Mouse (Mus musculus): Measurements from ENCODE around the gene Tnfaip6. TPM values are rescaled to one million over a fixed set of nuclear protein-coding genes. Genes with fewer than 3 reads are reported as not detected.
"Not testable (repeated sequence)": the region's sequence is repeated elsewhere in the genome, so short reads cannot be mapped to it uniquely, and the experiment has no call there.

The Tnfaip6 gene
- polyA plus RNA-seq (2012; rRNA removed), result 16.0 and 16.9 TPM in 2 replicates

GRCm38 (mm10) chr2:52037882-52038281 lies at the start of gene Tnfaip6:
Gene Tnfaip6, plus strand, starts transcription at chr2:52038009.
- H3K27me3 ChIP-seq (ENCODE audit: control insufficient read depth, insufficient read depth, low read length), result no peaks in the 10 kb centered on the region
- TF ChIP-seq POLR2A (IDR thresholded peaks at IDR 0.05; ENCODE audit: borderline replicate concordance, insufficient read depth, low read length) (no peak), CTCF (IDR thresholded peaks at IDR 0.05; ENCODE audit: borderline replicate concordance, insufficient read depth, low read depth, low read length) (no peak)
- peak within 1 kb of the TSS; percentile 17 for H3K4me3 ChIP-seq (replicated peaks; ENCODE audit: insufficient read depth, low read depth, low read length)
- H3K4me1 ChIP-seq (ENCODE audit: control insufficient read depth, insufficient read depth, low read length), result no peaks in the 10 kb centered on the region
- peak; percentile 30 to 47 for DNase-seq
- no peak within 1 kb of the TSS for H3K27ac ChIP-seq (ENCODE audit: insufficient read depth, low read length)
- 3% methylated on average over 17 of the region's 17 CpGs for WGBS

DNA sequence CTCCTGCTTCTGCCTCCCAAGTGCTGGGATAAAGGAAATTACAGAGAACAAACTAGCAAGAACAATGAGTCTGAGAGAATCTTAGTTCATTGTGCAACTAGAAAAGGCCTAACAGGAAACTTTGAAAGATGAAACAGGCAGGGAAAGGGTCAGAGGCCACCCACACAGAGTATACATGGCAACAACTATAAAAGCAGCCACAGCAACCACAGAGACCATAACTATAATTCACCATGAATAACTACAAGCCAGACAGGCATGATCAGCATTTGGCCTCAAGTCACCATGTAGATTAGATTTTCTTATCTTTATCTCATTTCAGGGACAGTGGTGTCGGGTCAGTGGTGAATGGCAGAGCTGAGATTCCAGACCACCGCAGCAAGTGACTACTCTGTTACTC lies 48.2 kb upstream of the Tnfaip6 start:
- H3K27me3 ChIP-seq (ENCODE audit: control insufficient read depth, insufficient read depth, low read length), result no peaks in the 10 kb centered on the region
- TF ChIP-seq CTCF (IDR thresholded peaks at IDR 0.05; ENCODE audit: borderline replicate concordance, insufficient read depth, low read depth, low read length) (no peak), POLR2A (IDR thresholded peaks at IDR 0.05; ENCODE audit: borderline replicate concordance, insufficient read depth, low read length) (no peak)
- no peak overlapping the region for H3K27ac ChIP-seq (ENCODE audit: insufficient read depth, low read length)
- WGBS, result 94% methylated on average over 2 of the region's 2 CpGs
- H3K4me1 ChIP-seq (ENCODE audit: control insufficient read depth, insufficient read depth, low read length), result no peaks in the 10 kb centered on the region
- no peak overlapping the region for H3K4me3 ChIP-seq (replicated peaks; ENCODE audit: insufficient read depth, low read depth, low read length)
- no peak for DNase-seq

- WGBS, result 94% methylated on average over 6 of the region's 6 CpGs
- no peaks in the 10 kb centered on the region for H3K27me3 ChIP-seq (ENCODE audit: control insufficient read depth, insufficient read depth, low read length)
Observed at GRCm38 (mm10) chr2:51991447-51991846, 46.4 kb upstream of the Tnfaip6 start.

DNA sequence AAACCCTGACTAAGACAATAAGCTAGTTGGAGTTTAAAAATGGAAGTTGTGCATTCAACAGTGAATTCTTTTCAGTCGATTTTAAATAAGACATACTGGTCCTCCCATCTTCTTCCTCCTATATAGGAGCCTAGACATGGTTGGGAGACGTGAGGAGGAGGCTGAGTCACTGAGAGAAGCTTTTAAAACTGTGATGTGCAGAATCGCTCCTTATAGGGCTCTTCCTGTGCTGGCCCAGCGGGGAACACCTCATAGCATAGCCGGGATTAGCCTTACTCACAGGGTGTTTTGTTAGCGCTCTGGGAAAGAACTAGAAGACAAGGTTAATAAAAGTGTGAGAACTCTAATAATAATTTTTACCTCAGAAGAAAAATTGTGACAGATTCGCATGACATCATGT lies 37.8 kb upstream of the Tnfaip6 start:
- 72% methylated on average over 7 of the region's 7 CpGs for WGBS
- no peak overlapping the region for H3K27ac ChIP-seq (ENCODE audit: insufficient read depth, low read length)
- H3K4me1 ChIP-seq (ENCODE audit: control insufficient read depth, insufficient read depth, low read length), result no peaks in the 10 kb centered on the region
- no peaks in the 10 kb centered on the region for H3K27me3 ChIP-seq (ENCODE audit: control insufficient read depth, insufficient read depth, low read length)
- no peak overlapping the region for H3K4me3 ChIP-seq (replicated peaks; ENCODE audit: insufficient read depth, low read depth, low read length)
- DNase-seq, result no peak
- TF ChIP-seq POLR2A (IDR thresholded peaks at IDR 0.05; ENCODE audit: borderline replicate concordance, insufficient read depth, low read length) (no peak), CTCF (IDR thresholded peaks at IDR 0.05; ENCODE audit: borderline replicate concordance, insufficient read depth, low read depth, low read length) (no peak)

More at GRCm38 (mm10) chr2:51991447-51991846, 46.4 kb upstream of the Tnfaip6 start:
- TF ChIP-seq POLR2A (IDR thresholded peaks at IDR 0.05; ENCODE audit: borderline replicate concordance, insufficient read depth, low read length) (no peak), CTCF (IDR thresholded peaks at IDR 0.05; ENCODE audit: borderline replicate concordance, insufficient read depth, low read depth, low read length) (no peak)
- no peak for DNase-seq
- Histone ChIP-seq H3K27ac (ENCODE audit: insufficient read depth, low read length) (no peak overlapping the region), H3K4me1 (ENCODE audit: control insufficient read depth, insufficient read depth, low read length) (no peaks in the 10 kb centered on the region), H3K4me3 (replicated peaks; ENCODE audit: insufficient read depth, low read depth, low read length) (no peak overlapping the region)

DNA sequence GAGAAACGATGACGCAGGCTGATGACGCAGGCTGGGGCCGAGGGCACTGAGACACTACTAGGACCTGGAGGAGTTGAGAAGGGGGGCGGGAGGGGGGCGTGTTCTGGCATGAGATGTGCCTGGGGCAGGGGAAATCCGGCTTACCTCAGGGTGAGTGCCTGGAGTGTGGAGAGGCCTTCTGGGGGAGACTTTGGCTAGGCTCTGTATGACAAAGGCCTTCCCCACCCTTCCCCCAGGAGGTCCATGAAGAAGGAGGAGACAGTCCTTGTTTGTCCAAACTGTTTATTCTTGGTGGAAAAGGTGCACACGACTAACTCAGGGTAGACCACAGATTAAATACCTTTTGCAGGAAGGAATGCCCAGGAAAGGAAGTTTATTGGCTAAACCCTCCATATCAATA lies 36.3 kb upstream of the Tnfaip6 start:
- TF ChIP-seq POLR2A (IDR thresholded peaks at IDR 0.05; ENCODE audit: borderline replicate concordance, insufficient read depth, low read length) (no peak), CTCF (IDR thresholded peaks at IDR 0.05; ENCODE audit: borderline replicate concordance, insufficient read depth, low read depth, low read length) (no peak)
- DNase-seq, result no peak
- 84% methylated on average over 8 of the region's 8 CpGs for WGBS
- no peak overlapping the region for H3K27ac ChIP-seq (ENCODE audit: insufficient read depth, low read length)
- H3K27me3 ChIP-seq (ENCODE audit: control insufficient read depth, insufficient read depth, low read length), result no peaks in the 10 kb centered on the region
- no peak overlapping the region for H3K4me3 ChIP-seq (replicated peaks; ENCODE audit: insufficient read depth, low read depth, low read length)
- H3K4me1 ChIP-seq (ENCODE audit: control insufficient read depth, insufficient read depth, low read length), result no peaks in the 10 kb centered on the region

- not testable (repeated sequence) for H3K27me3 ChIP-seq (ENCODE audit: control insufficient read depth, insufficient read depth, low read length); DNase-seq; H3K4me3 ChIP-seq (replicated peaks; ENCODE audit: insufficient read depth, low read depth, low read length); H3K27ac ChIP-seq (ENCODE audit: insufficient read depth, low read length); H3K4me1 ChIP-seq (ENCODE audit: control insufficient read depth, insufficient read depth, low read length)
- WGBS, result 89% methylated on average over 10 of the region's 10 CpGs
Observed at GRCm38 (mm10) chr2:52002299-52002698, 35.5 kb upstream of the Tnfaip6 start.

DNA sequence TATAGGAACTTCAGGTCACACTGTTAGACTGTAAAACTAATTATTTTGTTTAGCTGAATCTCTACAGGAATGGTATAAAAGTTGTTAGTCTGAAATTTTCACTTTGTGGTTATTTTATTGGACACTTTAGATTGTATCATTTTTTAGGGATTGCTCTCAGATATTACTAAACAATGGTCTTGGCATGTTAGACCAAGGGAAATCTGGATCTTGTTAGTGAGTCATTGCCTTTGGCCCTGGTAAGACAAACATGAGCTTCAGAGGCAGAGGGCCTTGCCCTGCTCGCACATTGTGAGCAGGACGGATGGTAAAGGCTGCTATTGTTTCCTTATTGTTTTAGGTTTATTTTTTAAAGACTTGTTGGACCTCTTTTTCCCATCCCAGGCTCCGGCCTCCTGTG lies 31.4 kb upstream of the Tnfaip6 start:
- Histone ChIP-seq H3K27me3 (ENCODE audit: control insufficient read depth, insufficient read depth, low read length) (no peaks in the 10 kb centered on the region), H3K4me3 (replicated peaks; ENCODE audit: insufficient read depth, low read depth, low read length) (no peak overlapping the region), H3K27ac (ENCODE audit: insufficient read depth, low read length) (no peak overlapping the region), H3K4me1 (ENCODE audit: control insufficient read depth, insufficient read depth, low read length) (no peaks in the 10 kb centered on the region)
- TF ChIP-seq POLR2A (IDR thresholded peaks at IDR 0.05; ENCODE audit: borderline replicate concordance, insufficient read depth, low read length) (no peak), CTCF (IDR thresholded peaks at IDR 0.05; ENCODE audit: borderline replicate concordance, insufficient read depth, low read depth, low read length) (no peak)
- 90% methylated on average over 3 of the region's 3 CpGs for WGBS
- DNase-seq, result no peak

- not testable (repeated sequence) for H3K4me3 ChIP-seq (replicated peaks; ENCODE audit: insufficient read depth, low read depth, low read length); DNase-seq; H3K27me3 ChIP-seq (ENCODE audit: control insufficient read depth, insufficient read depth, low read length); H3K27ac ChIP-seq (ENCODE audit: insufficient read depth, low read length); H3K4me1 ChIP-seq (ENCODE audit: control insufficient read depth, insufficient read depth, low read length)
- 90% methylated on average over 3 of the region's 3 CpGs for WGBS
Observed at GRCm38 (mm10) chr2:52011820-52012219, 26.0 kb upstream of the Tnfaip6 start.
